Mouse (Mus musculus) heart, postnatal 10 days (tissue): ENCODE data around the gene Mal. TPM values are rescaled to one million over a fixed set of nuclear protein-coding genes. Genes with fewer than 3 reads are reported as not detected.
"Not testable (repeated sequence)": the region's sequence is repeated elsewhere in the genome, so short reads cannot be mapped to it uniquely, and the experiment has no call there.

ENCODE experiments used
- DNase-seq, 2 experiments: peaks; one replicate each; pipeline ENCODE4 v3.0.0; 2021
- intact Hi-C: fragments of 180-260 bp; cut with DNase I; formaldehyde crosslinking; loops from one replicate; pipeline ENCODE4 v1.15.1; 2025
- total RNA-seq, 2 experiments: library from RNA; stranded (reverse); gene quantifications; 2 replicates each; pipeline ENCODE4 v1.2.3; 2021

Gene Mal
- total RNA-seq, 2 experiments from 2014 or later, result 1.4 to 2.1 TPM

- intact Hi-C loops, result no loop called here
- DNase-seq, result no peak
Observed at GRCm38 (mm10) chr2:127627354-127627753, 29.1 kb downstream of the Mal start.

GRCm38 (mm10) chr2:127625659-127626058 is 30.8 kb downstream of the Mal start:
- intact Hi-C loops, result no loop called here
- DNase-seq, result no peak

- DNase-seq, result no peak
- intact Hi-C loops, result no loop called here
Observed at GRCm38 (mm10) chr2:127624786-127625185, 31.7 kb downstream of the Mal start.

GRCm38 (mm10) chr2:127622065-127622464 is 34.4 kb downstream of the Mal start:
- DNase-seq, result no peak

GRCm38 (mm10) chr2:127619311-127619710 is 37.2 kb downstream of the Mal start:
- intact Hi-C loops, result no loop called here
- DNase-seq, result no peak

More at GRCm38 (mm10) chr2:127622065-127622464, 34.4 kb downstream of the Mal start:
- intact Hi-C loops, result no loop called here

- no peak for DNase-seq
- intact Hi-C loops, result no loop called here
Observed at GRCm38 (mm10) chr2:127612288-127612687, 44.2 kb downstream of the Mal start.

GRCm38 (mm10) chr2:127611386-127611785 is 45.1 kb downstream of the Mal start:
- DNase-seq, result no peak
- intact Hi-C loops, result no loop called here

DNA sequence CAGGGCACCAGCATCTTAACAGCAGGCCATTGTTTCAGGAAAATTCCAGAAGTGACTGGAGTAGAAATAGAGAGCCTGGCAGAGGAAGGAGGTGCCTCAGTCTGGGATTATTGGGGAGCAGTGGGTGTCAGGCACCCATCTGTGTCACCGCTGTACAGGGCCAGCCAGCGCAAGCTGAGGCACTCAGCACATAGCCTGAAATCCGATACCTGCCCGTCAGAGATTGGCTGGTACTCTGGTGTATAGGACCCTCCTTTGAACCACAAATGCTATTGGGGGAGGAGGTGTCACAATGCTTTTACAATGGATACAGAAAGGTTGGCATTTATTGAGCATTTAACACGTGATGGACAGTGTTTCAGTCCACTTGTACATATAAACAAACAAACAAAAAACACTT is 47.5 kb downstream of the Mal start:
- intact Hi-C loops, result loop anchor here (1.0 to 5.0 kb wide), 4 partner anchors 59 to 238 kb away; no protein-coding TSS in a partner anchor
- no peak for DNase-seq

- peak; percentile 36 to 61 for DNase-seq
- intact Hi-C loops, result loop anchor here (1.0 to 5.0 kb wide), 4 partner anchors 60 to 239 kb away; no protein-coding TSS in a partner anchor
Observed at GRCm38 (mm10) chr2:127608234-127608633, 48.3 kb downstream of the Mal start.

- DNase-seq, result no peak
- intact Hi-C loops, result loop anchor here (5.0 kb wide), 3 partner anchors 77 to 242 kb away; no protein-coding TSS in a partner anchor
Observed at GRCm38 (mm10) chr2:127605203-127605602, 51.3 kb downstream of the Mal start.

- DNase-seq, intact Hi-C loops: not testable (repeated sequence)
Observed at GRCm38 (mm10) chr2:127603383-127603782, 53.1 kb downstream of the Mal start.

DNA sequence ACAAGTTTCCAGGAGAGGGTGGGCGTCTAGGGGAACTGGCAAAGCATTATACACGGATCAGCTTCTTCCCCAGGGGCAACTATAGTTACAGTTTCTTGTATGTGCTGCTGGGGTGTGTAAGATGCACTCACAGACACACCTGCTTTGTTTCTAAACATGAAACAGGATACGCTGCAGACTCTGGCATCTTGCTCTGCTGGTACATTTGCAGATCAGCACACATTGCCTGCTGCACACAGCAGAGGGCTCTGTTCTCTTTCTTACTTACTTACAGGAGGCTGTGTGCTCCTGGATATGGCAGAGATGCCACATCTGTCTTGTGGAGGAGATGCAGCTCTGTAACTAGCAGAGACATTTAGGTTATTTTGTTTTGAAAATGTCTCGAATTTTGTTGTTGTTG is 65.7 kb downstream of the Mal start:
- intact Hi-C loops, result no loop called here
- peak; percentile 17 to 22 for DNase-seq

GRCm38 (mm10) chr2:127590204-127590603 is 66.3 kb downstream of the Mal start:
- intact Hi-C loops, result no loop called here
- no peak for DNase-seq

DNA sequence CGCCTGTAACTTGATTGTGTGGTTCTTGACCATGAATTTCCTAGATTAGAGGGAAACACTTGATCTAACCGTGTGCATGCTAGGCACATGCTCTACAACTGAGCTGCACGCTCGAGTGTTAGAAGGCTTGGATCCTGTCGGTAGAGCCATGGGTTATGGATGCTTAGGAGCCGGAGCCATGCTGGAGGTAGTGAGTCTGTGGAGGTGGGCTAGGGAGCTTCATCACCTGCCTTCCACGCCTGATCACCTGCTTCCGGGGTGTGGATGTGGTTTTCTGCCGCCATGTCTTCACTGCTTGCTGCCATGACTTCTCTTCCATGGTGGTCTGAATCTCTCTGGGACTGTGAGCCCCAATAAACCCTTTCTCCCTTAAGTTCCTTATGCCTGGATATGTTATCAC is 67.6 kb downstream of the Mal start:
- DNase-seq, result no peak

GRCm38 (mm10) chr2:127587514-127587844 is 69.0 kb downstream of the Mal start:
- intact Hi-C loops, result loop anchor here (5.0 kb wide), 1 partner anchor 205 kb away; the partner anchor contains the start of gene Mtln
- DNase-seq, result no peak

More for the DNA sequence above, 67.6 kb downstream of the Mal start:
- intact Hi-C loops, result loop anchor here (5.0 kb wide), 1 partner anchor 203 kb away; the partner anchor contains the start of gene Mtln

GRCm38 (mm10) chr2:127586694-127587513 is 69.6 kb downstream of the Mal start, which contains the start of the genes Zfp661 and Mrps5:
TSS of gene Zfp661 (minus strand) at chr2:127587094.
TSS of gene Mrps5 (plus strand) at chr2:127587222.
- peak; percentile 90 for DNase-seq
- intact Hi-C loops, result loop anchor here (5.0 kb wide), 1 partner anchor 205 kb away; the partner anchor contains the start of gene Mtln

DNA sequence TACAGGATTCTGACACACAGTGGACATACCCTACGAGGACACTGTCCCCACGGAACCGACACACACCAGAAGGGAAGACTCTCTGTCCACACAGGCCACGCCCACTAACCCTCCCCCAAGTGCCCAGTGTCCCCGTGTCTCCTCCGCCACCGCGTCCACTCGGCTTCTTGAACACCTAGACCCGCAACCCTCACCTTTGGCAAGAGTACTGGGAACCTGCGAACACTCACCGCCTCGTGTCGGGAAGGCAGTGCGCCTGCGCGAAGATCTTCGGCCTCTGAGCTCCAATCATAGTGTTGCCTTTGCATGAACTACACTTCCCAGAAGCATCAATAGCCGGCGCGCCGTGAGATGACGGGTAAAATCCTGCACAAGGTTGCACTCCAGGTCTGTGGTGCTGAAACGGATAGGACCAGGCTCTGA is 72.0 kb downstream of the Mal start:
- DNase-seq, result peak; percentile 93 to 95

More for the DNA sequence above, 72.0 kb downstream of the Mal start:
- intact Hi-C loops, result no loop called here

Other genes with a start within 250 kb of the Mal start
- gene Gpat2, start 231.5 kb downstream of the Mal start, total RNA-seq, result not detected
- 10 to 100 TPM; 25.2 to 25.3 TPM for gene Fahd2a, start 212.1 kb downstream of the Mal start, total RNA-seq
- 1 to 10 TPM; 1.2 to 1.8 TPM for gene Kcnip3, start 134.6 kb downstream of the Mal start, total RNA-seq
- gene Prom2, start 115.2 kb downstream of the Mal start, total RNA-seq, result under 1 TPM in 1 of 2 experiments, not detected in 1; 0.17 TPM
- gene Zfp661, start 69.6 kb downstream of the Mal start, total RNA-seq, result 1 to 10 TPM; 1.3 to 1.8 TPM
- 100 to 1,000 TPM in 1 of 2 experiments, 10 to 100 TPM in 1; 97.3 to 122 TPM for gene Mrps5, start 69.5 kb downstream of the Mal start, total RNA-seq
- 10 to 100 TPM; 14.5 to 15.9 TPM for gene Mall, start 73.2 kb upstream of the Mal start, total RNA-seq
- 10 to 100 TPM; 10.9 to 12.3 TPM for gene Nphp1, start 132.2 kb upstream of the Mal start, total RNA-seq
- 10 to 100 TPM; 34.9 to 36.5 TPM for gene Mtln, start 135.8 kb upstream of the Mal start, total RNA-seq
- gene Bub1, start 175.2 kb upstream of the Mal start, total RNA-seq, result 1 to 10 TPM; 5.6 to 6.0 TPM
- under 1 TPM in 1 of 2 experiments, not detected in 1; 0.10 TPM for gene Acoxl, start 182.2 kb upstream of the Mal start, total RNA-seq